Mouse (Mus musculus) limb, embryonic 14.5 days (tissue): ENCODE measurements around the gene Cpa4. TPM values are rescaled to one million over a fixed set of nuclear protein-coding genes. Genes with fewer than 3 reads are reported as not detected.

Experiments used
- ATAC-seq: fragments of 200-750 bp; cut with Nextera tagmentation; 2 replicates; pipeline ENCODE4 v1.8.0; 2017; ENCODE audit warnings: low read depth, moderate number of reproducible peaks, moderate TSS enrichment; ENCODE audit not compliant: low FRiP score
- DNase-seq: peaks from one replicate; pipeline ENCODE4 v3.0.0-alpha.2; 2015; ENCODE audit warnings: low spot score
- H3K27ac ChIP-seq: fragments of 300-500 bp; sonication (generic); replicated peaks from 2 replicates; pipeline ENCODE4 v1.5.1; 2014; ENCODE audit warnings: low read depth, mild to moderate bottlenecking, low read length, moderate library complexity, mixed read lengths
- H3K27me3 ChIP-seq: fragments of 300-500 bp; sonication (generic); 2 replicates; pipeline ENCODE4 v1.6.1; 2014; ENCODE audit warnings: low read length, mixed read lengths; ENCODE audit not compliant: control insufficient read depth, insufficient read depth
- H3K36me3 ChIP-seq: fragments of 300-500 bp; sonication (generic); 2 replicates; pipeline ENCODE4 v1.6.1; 2014; ENCODE audit warnings: mild to moderate bottlenecking, low read length, moderate library complexity, mixed read lengths; ENCODE audit not compliant: control insufficient read depth, insufficient read depth
- H3K4me1 ChIP-seq: fragments of 300-500 bp; sonication (generic); 2 replicates; pipeline ENCODE4 v1.6.1; 2014; ENCODE audit warnings: antibody characterized with exemption, low read length, mixed read lengths; ENCODE audit not compliant: control insufficient read depth, insufficient read depth
- H3K4me2 ChIP-seq: fragments of 300-500 bp; sonication (generic); replicated peaks from 2 replicates; pipeline ENCODE4 v1.6.1; 2014; ENCODE audit warnings: low read depth, mild to moderate bottlenecking, low read length, moderate library complexity; ENCODE audit not compliant: severe bottlenecking
- H3K4me3 ChIP-seq: fragments of 300-500 bp; sonication (generic); replicated peaks from 2 replicates; pipeline ENCODE4 v1.5.1; 2014; ENCODE audit warnings: low read length
- H3K9ac ChIP-seq: fragments of 300-500 bp; sonication (generic); 2 replicates; pipeline ENCODE4 v1.6.1; 2014; ENCODE audit warnings: mild to moderate bottlenecking, low read depth, low read length, moderate library complexity; ENCODE audit not compliant: severe bottlenecking
- H3K9me3 ChIP-seq: fragments of 300-500 bp; sonication (generic); 2 replicates; pipeline ENCODE4 v1.6.1; 2016; ENCODE audit warnings: low read length; ENCODE audit not compliant: control insufficient read depth
- POLR2A ChIP-seq: fragments of 200-500 bp; IDR thresholded peaks from 2 replicates; pipeline ENCODE4 v1.8.0; 2012; ENCODE audit warnings: inconsistent platforms, mild to moderate bottlenecking, moderate library complexity, borderline replicate concordance; ENCODE audit not compliant: insufficient read depth, insufficient read length; ENCODE audit errors: extremely low read depth
- WGBS: fragments of 180-500 bp; shearing (Covaris S2); extraction: QIAGEN DNeasy Blood & Tissue Kit; methylation state at CpG from one replicate; pipeline ENCODE4 v1.1.7; 2014; 5-methylcytosine and 5-hydroxymethylcytosine counted together
- polyA plus RNA-seq, 2 experiments: library from polyadenylated mRNA; depleted of rRNA in 1 of 2; stranded (reverse) in 1 of 2; unstranded in 1 of 2; fragments of >200 nt; fragmentation: Nextera tagmentation in 1 of 2; extraction: Ambion mirVana in 1 of 2; gene quantifications; 2 replicates each; pipeline versions ENCODE4 v1.2.1 to v1.2.3; 2012 to 2014

Cpa4 gene
- polyA plus RNA-seq, 2 experiments, result 2.1 to 4.4 TPM

DNA sequence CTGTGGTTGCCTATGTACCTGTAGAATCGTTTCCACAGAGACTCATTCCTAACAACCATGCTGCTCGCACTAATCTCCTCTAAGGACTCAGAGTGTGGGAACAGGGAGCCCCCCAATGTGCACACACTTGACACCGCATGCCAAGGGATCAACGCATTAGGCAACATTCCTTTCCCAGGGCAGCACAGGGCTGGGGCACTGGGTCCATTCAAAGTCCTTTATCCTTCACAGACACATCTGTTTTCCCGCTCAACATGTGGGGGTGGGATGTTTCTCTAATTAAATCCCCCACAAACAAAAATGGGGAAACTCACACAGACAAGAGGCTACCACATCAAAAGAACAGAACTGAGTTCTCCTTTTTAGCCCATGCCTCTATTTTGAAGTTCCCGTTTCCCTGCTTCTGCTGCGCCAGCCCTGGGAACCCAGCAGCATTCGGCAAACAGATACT lies 48.3 kb downstream of the Cpa4 start:
- H3K9ac ChIP-seq, result no peak overlapping the region; the same call in 1 of the 2 replicates
- H3K4me2 ChIP-seq, result peak overlapping the region; percentile 40; the same call in 1 of the 2 replicates
- H3K4me3 ChIP-seq, result no peak overlapping the region
- no peak for TF ChIP-seq POLR2A
- H3K27me3 ChIP-seq, result no peaks in the 10 kb centered on the region
- DNase-seq (no peak), ATAC-seq (peak; percentile 62)
- 5% methylated on average over 8 of the region's 8 CpGs for WGBS
- H3K27ac ChIP-seq, result peak overlapping the region; percentile 74
- no peaks in the 10 kb centered on the region for H3K36me3 ChIP-seq
- H3K4me1 ChIP-seq, result peaks cover 40% of the 10 kb centered on the region
- no peaks in the 10 kb centered on the region for H3K9me3 ChIP-seq

DNA sequence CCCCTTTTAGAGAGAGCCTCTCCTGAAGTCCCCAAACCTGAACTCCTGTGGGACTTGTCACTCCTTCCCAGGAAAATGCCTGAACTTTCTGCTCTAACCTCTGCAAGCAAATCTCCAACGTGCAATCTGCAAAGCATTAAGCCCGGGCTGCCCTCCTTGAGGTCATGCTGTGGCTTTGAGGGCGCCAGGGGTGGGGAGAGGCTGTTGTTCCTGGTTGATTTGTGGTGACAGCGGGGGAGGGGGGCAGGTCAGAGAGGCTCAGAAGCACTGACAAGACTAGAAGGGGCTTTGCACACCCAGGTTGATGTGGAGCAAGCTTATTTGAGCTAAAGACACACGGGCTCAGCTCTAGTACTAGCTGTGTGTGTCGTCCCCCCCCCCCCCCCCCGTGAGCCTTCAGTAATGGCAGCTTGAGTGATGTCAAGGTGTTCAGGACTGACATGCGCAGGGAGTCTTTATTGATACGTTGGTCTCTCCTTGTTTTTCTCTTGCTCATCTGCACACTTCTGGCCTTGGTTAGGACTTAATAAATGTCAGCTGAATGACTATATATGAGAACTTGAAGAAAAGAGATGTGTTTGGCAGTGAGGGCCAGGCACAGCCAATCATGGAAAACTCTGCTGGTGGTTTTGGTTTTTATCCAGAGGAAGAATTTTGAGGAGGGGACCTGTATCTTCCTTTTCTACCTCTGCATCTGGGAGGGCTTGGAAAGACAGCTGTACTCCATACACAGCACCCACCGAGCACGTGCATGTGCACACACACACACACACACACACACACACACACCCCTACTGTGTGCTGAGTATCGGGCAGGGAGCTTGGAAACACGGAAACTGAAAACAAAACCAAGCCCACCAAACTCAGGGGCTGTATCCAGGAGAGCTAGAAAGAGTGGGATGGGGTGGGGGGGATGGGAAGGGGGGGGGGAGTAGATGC lies 49.1 kb downstream of the Cpa4 start:
- peak overlapping the region; percentile 28 for H3K9ac ChIP-seq
- no peaks in the 10 kb centered on the region for H3K27me3 ChIP-seq
- H3K36me3 ChIP-seq, result no peaks in the 10 kb centered on the region
- TF ChIP-seq POLR2A, result no peak
- H3K4me1 ChIP-seq, result peaks cover 40% of the 10 kb centered on the region
- WGBS, result 7% methylated on average over 13 of the region's 13 CpGs
- DNase-seq, result no peak
- 0 out of 2 replicates have a peak, but pooled peaks have one; percentile 1 for ATAC-seq
- H3K4me3 ChIP-seq, result peak overlapping the region; percentile 15; the same call in 1 of the 2 replicates
- no peaks in the 10 kb centered on the region for H3K9me3 ChIP-seq
- H3K4me2 ChIP-seq, result peak overlapping the region; percentile 40
- peak overlapping the region; percentile 74 for H3K27ac ChIP-seq

DNA sequence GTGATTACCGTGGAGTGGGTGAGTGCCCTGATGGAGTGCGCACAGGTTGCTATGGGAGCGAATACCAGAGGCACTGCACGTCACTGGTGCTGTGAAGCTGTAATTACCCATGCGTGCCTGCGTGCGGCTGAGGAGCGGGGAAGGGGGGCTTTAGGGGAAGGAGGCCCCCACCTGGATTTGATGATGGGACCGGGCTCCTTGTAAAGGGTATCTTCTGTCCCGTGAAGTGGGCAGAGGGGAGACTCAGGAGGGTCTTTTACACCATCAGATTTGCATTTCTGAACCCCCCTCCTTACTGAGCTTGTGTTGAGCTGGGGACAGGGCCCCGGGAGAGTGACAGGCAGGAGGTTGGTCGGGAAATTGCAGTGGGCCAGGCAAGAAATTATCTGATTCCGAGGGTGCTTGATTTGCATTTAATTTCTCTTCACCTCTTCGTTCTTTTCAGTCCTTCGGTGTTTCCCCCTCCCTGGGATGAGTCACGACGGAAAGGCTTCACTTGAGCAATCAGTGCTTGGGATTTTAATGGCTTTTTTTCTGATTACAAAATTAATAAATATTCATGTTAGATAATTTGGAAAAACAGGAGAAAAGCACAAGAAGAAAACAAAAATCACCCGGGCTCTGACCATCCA lies 49.9 kb downstream of the Cpa4 start:
- Histone ChIP-seq H3K9ac (peak overlapping the region; percentile 28; the same call in 1 of the 2 replicates), H3K36me3 (no peaks in the 10 kb centered on the region), H3K27me3 (no peaks in the 10 kb centered on the region), H3K4me1 (peaks cover 40% of the 10 kb centered on the region), H3K4me3 (peak overlapping the region; percentile 15; the same call in 1 of the 2 replicates), H3K27ac (peak overlapping the region; percentile 74), H3K9me3 (no peaks in the 10 kb centered on the region), H3K4me2 (peak overlapping the region; percentile 40)
- DNase-seq, result peak; percentile 59
- WGBS, result 11% methylated on average over 18 of the region's 18 CpGs
- TF ChIP-seq POLR2A, result no peak
- ATAC-seq, result peak; percentile 48; the same call in 1 of the 2 replicates

DNA sequence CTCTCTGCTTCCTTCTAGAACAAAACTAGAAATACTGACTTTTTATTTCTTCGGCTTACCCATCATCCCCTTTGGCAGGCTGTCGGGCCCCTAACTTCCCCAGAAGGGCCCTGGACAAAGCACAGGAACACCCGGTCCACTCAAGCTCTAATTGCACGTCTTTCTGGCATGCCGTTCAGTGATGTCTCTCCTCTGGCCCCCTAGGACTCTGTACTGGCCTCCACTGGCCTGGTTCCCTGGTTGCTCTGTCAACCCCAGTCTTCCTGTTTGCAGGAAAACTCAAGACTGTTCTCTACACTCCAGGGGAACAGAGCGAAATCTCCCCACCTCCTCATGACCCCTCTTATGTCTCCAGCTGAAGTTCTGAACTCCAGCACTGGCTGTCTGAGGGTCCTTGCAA lies 50.6 kb downstream of the Cpa4 start:
- Histone ChIP-seq H3K4me2 (no peak overlapping the region), H3K27ac (peak overlapping the region; percentile 58; the same call in 1 of the 2 replicates), H3K36me3 (no peaks in the 10 kb centered on the region), H3K9me3 (no peaks in the 10 kb centered on the region), H3K4me3 (no peak overlapping the region), H3K27me3 (no peaks in the 10 kb centered on the region), H3K4me1 (peaks cover 40% of the 10 kb centered on the region), H3K9ac (no peak overlapping the region)
- DNase-seq (no peak), ATAC-seq (no peak)
- TF ChIP-seq POLR2A, result no peak
- WGBS, result 55% methylated on average over 6 of the region's 6 CpGs

DNA sequence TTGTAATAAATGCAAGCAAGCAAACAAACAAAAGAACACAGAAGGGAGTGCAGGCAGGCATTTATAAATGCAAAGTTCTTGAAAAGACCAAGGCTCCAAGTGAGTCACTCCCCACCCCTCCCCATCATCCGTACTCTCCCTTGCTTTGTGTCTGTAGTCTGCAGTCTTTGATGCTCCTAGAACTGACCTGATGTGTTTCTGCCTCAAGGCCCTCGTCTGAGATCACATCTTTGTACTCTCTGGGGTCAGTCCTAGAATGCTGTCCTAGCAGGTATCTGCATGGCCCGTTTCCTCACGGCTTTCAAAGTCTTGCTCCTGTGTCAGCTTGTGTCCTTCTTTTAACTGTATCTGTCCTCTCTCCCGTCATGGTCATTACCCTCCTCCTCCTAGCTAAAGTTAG lies 51.4 kb downstream of the Cpa4 start:
- 78% methylated on average over 5 of the region's 5 CpGs for WGBS
- no peak for DNase-seq
- no peak for ATAC-seq
- no peak for TF ChIP-seq POLR2A
- H3K4me3 ChIP-seq, result no peak overlapping the region
- no peaks in the 10 kb centered on the region for H3K36me3 ChIP-seq
- no peak overlapping the region for H3K9ac ChIP-seq
- H3K4me1 ChIP-seq, result peaks cover 40% of the 10 kb centered on the region
- no peaks in the 10 kb centered on the region for H3K27me3 ChIP-seq
- H3K27ac ChIP-seq, result no peak overlapping the region
- no peak overlapping the region for H3K4me2 ChIP-seq
- H3K9me3 ChIP-seq, result no peaks in the 10 kb centered on the region
